Mouse (Mus musculus): ENCODE results near the gene Sirt3. TPM values are rescaled to one million over a fixed set of nuclear protein-coding genes. Genes with fewer than 3 reads are reported as not detected.

The Sirt3 gene
- polyA plus RNA-seq, 1 experiment from 2014 or later, result 65.4 TPM

- Histone ChIP-seq H3K4me1 (ENCODE audit: control insufficient read depth, insufficient read depth, low read length) (no peaks in the 10 kb centered on the region), H3K4me2 (ENCODE audit: low read depth, low read length) (no peak overlapping the region), H3K27ac (ENCODE audit: low read length) (no peak overlapping the region), H3K9me3 (replicated peaks; ENCODE audit: control insufficient read depth, low read length) (no peaks in the 10 kb centered on the region), H3K4me3 (ENCODE audit: low read length) (no peak overlapping the region), H3K36me3 (ENCODE audit: control insufficient read depth, insufficient read depth) (no peaks in the 10 kb centered on the region), H3K27me3 (ENCODE audit: control insufficient read depth, insufficient read depth, low read length) (no peaks in the 10 kb centered on the region), H3K9ac (ENCODE audit: low read length) (no peak overlapping the region)
- no peak for ATAC-seq (replicated peaks; ENCODE audit: extremely low read depth, insufficient read depth, low FRiP score)
- WGBS, result 64% methylated on average over 5 of the region's 5 CpGs
These were observed 30.9 kb upstream of the Sirt3 start for GRCm38 (mm10) chr7:140912846-140913482.

- Histone ChIP-seq H3K4me2 (ENCODE audit: low read depth, low read length) (no peak overlapping the region), H3K9me3 (replicated peaks; ENCODE audit: control insufficient read depth, low read length) (no peaks in the 10 kb centered on the region), H3K4me1 (ENCODE audit: control insufficient read depth, insufficient read depth, low read length) (no peaks in the 10 kb centered on the region), H3K27ac (ENCODE audit: low read length) (no peak overlapping the region), H3K4me3 (ENCODE audit: low read length) (no peak overlapping the region), H3K36me3 (ENCODE audit: control insufficient read depth, insufficient read depth) (no peaks in the 10 kb centered on the region), H3K9ac (ENCODE audit: low read length) (no peak overlapping the region), H3K27me3 (ENCODE audit: control insufficient read depth, insufficient read depth, low read length) (no peaks in the 10 kb centered on the region)
- WGBS, result 47% methylated on average over 3 of the region's 3 CpGs
- ATAC-seq (replicated peaks; ENCODE audit: extremely low read depth, insufficient read depth, low FRiP score), result no peak
These were observed 30.2 kb upstream of the Sirt3 start for GRCm38 (mm10) chr7:140912293-140912692.

GRCm38 (mm10) chr7:140908634-140909107 is 26.6 kb upstream of the Sirt3 start:
- ATAC-seq (replicated peaks; ENCODE audit: extremely low read depth, insufficient read depth, low FRiP score), result peak; percentile 87
- H3K27ac ChIP-seq (ENCODE audit: low read length), result no peak overlapping the region
- H3K4me1 ChIP-seq (ENCODE audit: control insufficient read depth, insufficient read depth, low read length), result no peaks in the 10 kb centered on the region
- peak overlapping the region; percentile 83 for H3K4me2 ChIP-seq (ENCODE audit: low read depth, low read length)
- no peaks in the 10 kb centered on the region for H3K9me3 ChIP-seq (replicated peaks; ENCODE audit: control insufficient read depth, low read length)
- H3K27me3 ChIP-seq (ENCODE audit: control insufficient read depth, insufficient read depth, low read length), result no peaks in the 10 kb centered on the region
- WGBS, result 2% methylated on average over 19 of the region's 19 CpGs
- H3K9ac ChIP-seq (ENCODE audit: low read length), result peak overlapping the region; percentile 68
- H3K4me3 ChIP-seq (ENCODE audit: low read length), result peak overlapping the region; percentile 54
- H3K36me3 ChIP-seq (ENCODE audit: control insufficient read depth, insufficient read depth), result no peaks in the 10 kb centered on the region

- Histone ChIP-seq H3K9ac (ENCODE audit: low read length) (no peak overlapping the region), H3K36me3 (ENCODE audit: control insufficient read depth, insufficient read depth) (no peaks in the 10 kb centered on the region), H3K4me2 (ENCODE audit: low read depth, low read length) (no peak overlapping the region), H3K4me3 (ENCODE audit: low read length) (no peak overlapping the region), H3K27ac (ENCODE audit: low read length) (no peak overlapping the region), H3K9me3 (replicated peaks; ENCODE audit: control insufficient read depth, low read length) (no peaks in the 10 kb centered on the region), H3K4me1 (ENCODE audit: control insufficient read depth, insufficient read depth, low read length) (no peaks in the 10 kb centered on the region), H3K27me3 (ENCODE audit: control insufficient read depth, insufficient read depth, low read length) (no peaks in the 10 kb centered on the region)
- 45% methylated on average over 7 of the region's 7 CpGs for WGBS
- ATAC-seq (replicated peaks; ENCODE audit: extremely low read depth, insufficient read depth, low FRiP score), result no peak
These were observed 26.1 kb upstream of the Sirt3 start for GRCm38 (mm10) chr7:140908181-140908580.

- no peaks in the 10 kb centered on the region for H3K27me3 ChIP-seq (ENCODE audit: control insufficient read depth, insufficient read depth, low read length)
- ATAC-seq (replicated peaks; ENCODE audit: extremely low read depth, insufficient read depth, low FRiP score), result no peak
- no peaks in the 10 kb centered on the region for H3K9me3 ChIP-seq (replicated peaks; ENCODE audit: control insufficient read depth, low read length)
- H3K36me3 ChIP-seq (ENCODE audit: control insufficient read depth, insufficient read depth), result no peaks in the 10 kb centered on the region
- no peak overlapping the region for H3K9ac ChIP-seq (ENCODE audit: low read length)
- no peak overlapping the region for H3K27ac ChIP-seq (ENCODE audit: low read length)
- 79% methylated on average over 7 of the region's 7 CpGs for WGBS
- H3K4me2 ChIP-seq (ENCODE audit: low read depth, low read length), result no peak overlapping the region
- H3K4me3 ChIP-seq (ENCODE audit: low read length), result no peak overlapping the region
- H3K4me1 ChIP-seq (ENCODE audit: control insufficient read depth, insufficient read depth, low read length), result no peaks in the 10 kb centered on the region
These were observed 25.6 kb upstream of the Sirt3 start for GRCm38 (mm10) chr7:140907697-140908096.

- H3K4me1 ChIP-seq (ENCODE audit: control insufficient read depth, insufficient read depth, low read length), result no peaks in the 10 kb centered on the region
- H3K9me3 ChIP-seq (replicated peaks; ENCODE audit: control insufficient read depth, low read length), result no peaks in the 10 kb centered on the region
- ATAC-seq (replicated peaks; ENCODE audit: extremely low read depth, insufficient read depth, low FRiP score), result no peak
- 73% methylated on average over 13 of the region's 13 CpGs for WGBS
- no peak overlapping the region for H3K4me3 ChIP-seq (ENCODE audit: low read length)
- H3K27ac ChIP-seq (ENCODE audit: low read length), result no peak overlapping the region
- no peaks in the 10 kb centered on the region for H3K36me3 ChIP-seq (ENCODE audit: control insufficient read depth, insufficient read depth)
- no peak overlapping the region for H3K9ac ChIP-seq (ENCODE audit: low read length)
- H3K4me2 ChIP-seq (ENCODE audit: low read depth, low read length), result no peak overlapping the region
- no peaks in the 10 kb centered on the region for H3K27me3 ChIP-seq (ENCODE audit: control insufficient read depth, insufficient read depth, low read length)
These were observed 25.0 kb upstream of the Sirt3 start for GRCm38 (mm10) chr7:140907131-140907530.

GRCm38 (mm10) chr7:140905642-140906081 is 23.6 kb upstream of the Sirt3 start:
- Histone ChIP-seq H3K9ac (ENCODE audit: low read length) (no peak overlapping the region), H3K4me1 (ENCODE audit: control insufficient read depth, insufficient read depth, low read length) (peaks cover 8% of the 10 kb centered on the region), H3K4me3 (ENCODE audit: low read length) (no peak overlapping the region), H3K4me2 (ENCODE audit: low read depth, low read length) (no peak overlapping the region), H3K9me3 (replicated peaks; ENCODE audit: control insufficient read depth, low read length) (no peaks in the 10 kb centered on the region), H3K27ac (ENCODE audit: low read length) (no peak overlapping the region), H3K36me3 (ENCODE audit: control insufficient read depth, insufficient read depth) (no peaks in the 10 kb centered on the region), H3K27me3 (ENCODE audit: control insufficient read depth, insufficient read depth, low read length) (no peaks in the 10 kb centered on the region)
- no peak for ATAC-seq (replicated peaks; ENCODE audit: extremely low read depth, insufficient read depth, low FRiP score)
- 42% methylated on average over 2 of the region's 2 CpGs for WGBS

- no peak for ATAC-seq (replicated peaks; ENCODE audit: extremely low read depth, insufficient read depth, low FRiP score)
- no peak overlapping the region for H3K4me2 ChIP-seq (ENCODE audit: low read depth, low read length)
- H3K9me3 ChIP-seq (replicated peaks; ENCODE audit: control insufficient read depth, low read length), result no peaks in the 10 kb centered on the region
- whole genome bisulfite sequencing, result 27% methylated on average over 13 of the region's 13 CpGs
- peaks cover 5% of the 10 kb centered on the region for H3K36me3 ChIP-seq (ENCODE audit: control insufficient read depth, insufficient read depth)
- no peak overlapping the region for H3K4me3 ChIP-seq (ENCODE audit: low read length)
- H3K27ac ChIP-seq (ENCODE audit: low read length), result no peak overlapping the region
- H3K9ac ChIP-seq (ENCODE audit: low read length), result no peak overlapping the region
- H3K27me3 ChIP-seq (ENCODE audit: control insufficient read depth, insufficient read depth, low read length), result no peaks in the 10 kb centered on the region
- H3K4me1 ChIP-seq (ENCODE audit: control insufficient read depth, insufficient read depth, low read length), result peaks cover 13% of the 10 kb centered on the region
These were observed 21.1 kb upstream of the Sirt3 start for GRCm38 (mm10) chr7:140903212-140903611.

GRCm38 (mm10) chr7:140902036-140902875 is 20.1 kb upstream of the Sirt3 start:
- Histone ChIP-seq H3K27ac (ENCODE audit: low read length) (no peak overlapping the region), H3K9ac (ENCODE audit: low read length) (no peak overlapping the region), H3K4me1 (ENCODE audit: control insufficient read depth, insufficient read depth, low read length) (peaks cover 13% of the 10 kb centered on the region), H3K9me3 (replicated peaks; ENCODE audit: control insufficient read depth, low read length) (no peaks in the 10 kb centered on the region), H3K4me3 (ENCODE audit: low read length) (no peak overlapping the region), H3K4me2 (ENCODE audit: low read depth, low read length) (no peak overlapping the region), H3K27me3 (ENCODE audit: control insufficient read depth, insufficient read depth, low read length) (no peaks in the 10 kb centered on the region), H3K36me3 (ENCODE audit: control insufficient read depth, insufficient read depth) (peaks cover 15% of the 10 kb centered on the region)
- no peak for ATAC-seq (replicated peaks; ENCODE audit: extremely low read depth, insufficient read depth, low FRiP score)
- 82% methylated on average over 15 of the region's 15 CpGs for WGBS

Measured in heart, embryonic 16.5 days (tissue).